Mouse (Mus musculus) megakaryocyte progenitor cell, adult 5-6 weeks (primary cell): ENCODE results near the gene Cxcl17. TPM values are rescaled to one million over a fixed set of nuclear protein-coding genes. Genes with fewer than 3 reads are reported as not detected.
"Not testable (repeated sequence)": the region's sequence is repeated elsewhere in the genome, so short reads cannot be mapped to it uniquely, and the experiment has no call there.

Experiments used
- ATAC-seq: replicated peaks from 2 replicates; pipeline ENCODE4 v1.8.0; 2016; ENCODE audit warnings: mild to moderate bottlenecking, moderate TSS enrichment, inconsistent platforms; ENCODE audit not compliant: poor library complexity
- total RNA-seq, 2 experiments: library from RNA; stranded (forward) in 1 of 2; stranded (reverse) in 1 of 2; fragments of 157-497, 149-512 nt in 1 of 2; fragments of 200-1000 nt in 1 of 2; gene quantifications; 2 replicates each; pipeline versions ENCODE4 v1.2.3 to v1.2.4; 2015 to 2017

Cxcl17 gene
- total RNA-seq, 2 experiments from 2014 or later: not detected

DNA sequence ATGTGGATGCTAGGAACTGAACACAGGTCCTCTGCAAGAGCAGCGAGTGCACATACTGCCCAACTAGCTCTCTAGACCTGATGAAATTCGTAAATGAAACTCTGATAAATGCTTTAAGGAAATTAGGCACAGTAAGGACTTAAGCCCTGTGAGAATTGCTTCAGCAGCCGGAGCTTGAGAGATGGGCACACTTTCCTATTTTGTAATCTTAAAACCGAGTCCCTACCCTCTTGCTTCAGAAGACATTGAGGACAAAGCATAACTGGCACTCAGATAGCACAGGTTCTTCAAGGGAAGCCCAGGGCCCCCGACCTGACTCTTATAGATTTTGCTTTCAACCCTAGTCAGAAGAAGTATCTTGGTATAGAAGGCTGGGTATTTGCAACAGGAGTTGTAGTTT lies 14.5 kb upstream of the Cxcl17 start:
- peak; percentile 59 for ATAC-seq

DNA sequence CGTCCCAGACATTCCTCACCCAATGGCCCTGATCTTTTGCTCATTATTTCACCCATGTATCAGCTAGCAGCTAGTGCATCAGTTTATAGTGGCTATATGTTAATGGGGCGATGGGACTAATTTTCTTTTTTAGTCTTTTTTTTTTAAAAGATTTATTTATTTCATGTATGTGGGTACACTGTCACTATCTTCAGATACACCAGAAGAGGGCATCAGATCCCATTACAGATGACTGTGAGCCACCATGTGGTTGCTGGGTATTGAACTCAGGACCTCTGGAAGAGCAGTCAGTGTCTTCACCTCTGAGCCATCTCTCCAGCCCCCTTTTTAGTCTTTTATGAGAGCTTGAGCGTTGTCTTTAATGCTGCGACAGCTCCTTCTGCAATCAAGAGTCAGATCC lies 13.7 kb upstream of the Cxcl17 start:
- ATAC-seq: not testable (repeated sequence)

DNA sequence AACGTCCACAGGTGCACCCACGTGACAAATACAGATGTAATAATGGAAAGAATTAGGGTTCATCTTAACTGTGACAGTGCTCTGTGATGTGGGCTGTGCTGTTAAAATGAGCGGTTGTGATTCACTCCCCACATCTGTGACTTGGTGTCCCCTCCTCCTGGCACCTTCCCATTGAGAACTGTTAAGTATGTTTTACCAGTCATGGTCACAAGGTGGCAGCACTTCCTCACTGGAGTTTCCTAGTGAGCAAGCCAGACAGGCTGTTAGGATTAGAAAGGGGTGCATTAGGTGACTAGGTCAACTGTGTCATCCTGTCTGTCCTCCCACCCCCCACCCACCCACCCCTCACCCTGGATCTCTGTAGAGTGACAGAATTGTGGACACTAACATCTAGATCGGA lies 11.7 kb upstream of the Cxcl17 start:
- peak; percentile 94 for ATAC-seq

DNA sequence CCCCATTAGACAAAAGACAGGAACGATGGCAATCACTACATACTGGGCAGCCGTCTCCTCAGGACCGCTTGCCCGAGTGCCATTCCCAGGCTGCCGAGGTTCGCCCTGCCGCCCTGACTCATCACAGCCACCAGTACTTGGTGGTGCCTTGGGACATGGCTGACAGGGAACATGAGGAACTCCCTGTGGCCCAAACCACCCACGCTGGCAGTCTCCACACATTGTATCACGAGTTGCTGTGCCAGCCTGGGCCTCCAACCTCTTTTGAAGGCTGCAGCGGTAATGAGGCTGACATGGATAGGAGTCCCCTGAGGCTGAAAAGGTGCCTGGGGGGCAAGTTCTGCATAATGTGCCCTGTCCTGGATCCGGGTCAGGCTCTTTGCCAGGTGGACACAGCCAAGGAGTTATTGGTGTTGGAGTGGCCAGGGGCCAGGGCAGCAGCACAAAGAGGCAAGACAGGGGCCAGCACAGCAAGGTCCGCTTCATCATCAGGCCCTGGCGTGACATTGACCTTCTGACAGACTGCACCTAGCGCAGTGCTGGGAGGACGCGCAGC lies 9.7 kb upstream of the Cxcl17 start:
- no peak for ATAC-seq

DNA sequence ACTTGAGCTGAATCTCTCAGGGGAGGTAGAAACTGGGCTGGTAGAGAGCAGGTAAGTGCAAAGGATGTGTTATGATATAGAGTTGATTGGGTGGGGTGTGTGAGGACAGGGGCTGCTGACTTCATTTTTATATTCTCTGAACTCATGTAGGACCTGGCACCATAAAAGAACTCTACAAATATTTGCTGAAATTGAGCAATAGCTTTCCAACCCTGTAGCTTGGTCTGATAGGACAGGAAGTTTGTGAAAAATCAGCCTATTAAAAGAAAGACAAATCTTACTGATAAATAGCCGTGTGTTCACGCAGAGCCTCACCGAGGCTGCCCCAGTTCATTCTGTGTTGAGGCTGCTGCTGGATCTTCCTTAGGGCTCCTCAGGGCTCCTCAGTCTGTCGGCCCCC lies 7.3 kb upstream of the Cxcl17 start:
- ATAC-seq: no peak

DNA sequence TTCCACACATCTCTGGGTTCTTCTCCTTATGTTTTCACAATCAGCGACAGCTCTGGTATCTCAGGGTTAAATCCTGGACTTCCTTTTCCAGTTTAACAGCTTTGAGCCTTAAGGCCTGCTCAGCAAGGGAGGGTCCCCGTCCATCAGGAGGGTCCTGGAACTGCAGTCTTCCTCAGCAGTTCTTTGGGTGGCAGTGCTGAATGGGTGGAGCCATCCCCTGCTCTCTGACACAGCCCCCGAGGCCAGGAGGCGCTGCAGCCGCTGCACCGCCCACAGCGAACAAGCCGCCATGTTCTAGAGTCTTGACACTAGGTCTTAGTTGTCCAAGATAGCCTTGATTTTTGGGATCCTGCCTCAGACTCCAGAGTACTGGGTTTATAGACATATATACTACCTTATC lies 6.8 kb upstream of the Cxcl17 start:
- no peak for ATAC-seq

DNA sequence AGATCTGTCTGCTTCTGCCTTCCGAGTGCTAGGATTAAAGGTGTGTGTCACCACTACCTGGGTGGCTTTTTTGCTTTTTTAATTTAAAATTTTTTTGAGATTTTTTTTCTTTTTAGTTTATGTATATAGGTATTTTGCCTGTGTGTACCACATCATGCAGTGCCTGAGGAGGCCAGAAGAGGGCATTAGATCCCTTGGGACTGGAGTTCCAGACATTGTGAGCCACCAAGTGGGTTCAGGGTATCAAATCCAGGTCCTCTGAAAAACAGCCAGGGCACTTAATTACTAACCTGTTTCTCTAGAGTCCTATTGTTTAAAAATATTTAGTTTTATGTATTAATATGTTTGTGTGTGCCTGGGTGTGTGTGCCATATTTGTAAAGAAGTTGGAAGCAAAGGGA lies 4.9 kb upstream of the Cxcl17 start:
- ATAC-seq: peak; percentile 50; the same call in 1 of the 2 replicates

DNA sequence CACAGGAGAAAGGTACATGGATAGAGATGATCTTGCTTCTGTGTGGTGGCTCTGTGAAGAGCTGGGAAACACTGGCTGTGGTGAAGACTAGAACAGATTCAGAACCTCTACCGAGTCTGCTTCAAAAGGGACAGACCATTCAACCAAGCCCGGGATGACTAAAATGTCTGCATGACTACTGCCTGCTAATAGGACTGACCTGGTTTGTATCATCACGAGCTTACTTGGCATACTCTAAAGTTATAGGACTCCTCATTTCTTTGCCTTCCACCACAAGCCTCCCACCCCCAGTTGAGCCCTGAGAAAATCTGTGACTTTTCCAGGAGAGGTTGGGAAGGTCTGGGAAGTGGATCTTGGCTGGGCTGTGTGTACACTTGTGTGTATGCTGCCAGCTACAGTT lies 825 bp downstream of the Cxcl17 start:
- no peak for ATAC-seq

DNA sequence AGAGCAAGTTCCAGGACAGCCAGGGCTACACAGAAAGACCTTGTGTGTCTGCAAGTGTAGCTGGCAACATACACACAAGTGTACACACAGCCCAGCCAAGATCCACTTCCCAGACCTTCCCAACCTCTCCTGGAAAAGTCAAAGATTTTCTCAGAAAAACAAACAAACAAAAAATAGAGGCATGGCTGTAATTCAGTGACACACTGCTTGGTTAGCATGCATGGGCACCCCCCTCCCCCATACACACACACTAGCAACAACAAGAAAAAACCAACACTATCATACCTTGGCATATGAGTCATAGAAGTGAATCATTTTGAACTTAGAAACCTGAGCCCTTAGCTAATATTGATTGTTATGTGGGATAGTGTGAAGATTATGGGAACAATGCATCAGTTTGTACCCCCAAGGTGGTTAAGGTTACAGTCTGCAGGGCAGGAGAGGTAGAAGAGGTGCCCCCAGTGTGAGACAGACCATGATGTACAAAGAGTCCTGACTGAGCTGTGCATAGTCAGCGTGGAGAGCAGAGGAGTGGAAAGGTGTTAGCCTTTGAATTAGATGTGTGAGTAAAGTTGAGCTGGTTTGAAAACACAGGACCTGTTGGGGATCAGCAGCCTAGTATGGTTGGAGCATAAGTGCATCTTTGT lies 1.6 kb downstream of the Cxcl17 start:
- no peak for ATAC-seq

DNA sequence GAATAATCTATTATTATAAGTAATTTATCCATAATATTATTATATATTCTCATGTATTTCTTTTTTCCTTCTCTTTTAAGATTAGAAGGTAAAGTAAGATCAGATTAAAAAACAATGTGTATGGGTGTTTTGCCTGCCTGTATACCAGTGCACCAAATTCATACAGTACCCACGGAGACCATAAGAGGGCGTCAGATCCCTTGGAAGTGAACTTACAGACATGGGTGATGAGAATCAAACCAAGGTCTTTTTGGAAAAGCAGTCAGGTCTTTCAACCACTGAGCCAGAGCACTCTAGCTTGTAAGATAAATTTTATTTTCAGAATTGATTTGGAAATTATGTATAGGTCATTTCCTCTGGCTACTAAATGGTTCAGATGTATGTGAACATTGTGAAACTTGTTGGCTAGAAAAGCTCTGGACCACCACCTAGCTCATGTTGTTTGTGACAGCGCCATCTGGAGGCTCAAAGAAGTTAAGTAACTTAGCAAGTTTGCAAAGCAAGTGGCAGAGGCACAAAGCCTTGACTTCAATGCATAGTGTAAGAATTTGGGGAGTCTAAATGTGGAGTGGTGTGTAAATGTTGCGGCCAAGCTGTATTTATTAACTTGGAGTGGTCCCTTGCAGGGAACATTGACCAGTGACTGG lies 3.4 kb downstream of the Cxcl17 start:
- ATAC-seq: peak; percentile 87

DNA sequence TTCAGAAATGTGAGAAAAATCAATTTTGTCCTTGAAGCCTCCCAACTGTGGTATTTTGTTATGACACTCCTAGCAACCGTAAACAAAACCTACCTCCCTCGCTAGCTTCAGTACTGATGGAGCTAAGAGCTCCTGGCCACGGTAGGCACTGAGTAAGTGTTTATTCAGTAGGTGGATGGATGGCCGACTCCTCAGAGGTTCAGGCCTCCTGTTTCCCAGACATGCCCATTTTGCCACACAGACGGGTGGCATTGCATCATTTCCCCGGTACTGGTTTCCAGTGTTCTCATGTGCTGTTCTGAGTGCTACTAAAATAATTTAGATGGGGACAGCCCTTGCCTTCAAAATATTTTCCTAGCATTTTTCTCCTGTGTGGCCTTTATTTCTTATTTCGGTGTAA lies 6.2 kb downstream of the Cxcl17 start:
- ATAC-seq: 0 out of 2 replicates have a peak, but pooled peaks have one; percentile 16

DNA sequence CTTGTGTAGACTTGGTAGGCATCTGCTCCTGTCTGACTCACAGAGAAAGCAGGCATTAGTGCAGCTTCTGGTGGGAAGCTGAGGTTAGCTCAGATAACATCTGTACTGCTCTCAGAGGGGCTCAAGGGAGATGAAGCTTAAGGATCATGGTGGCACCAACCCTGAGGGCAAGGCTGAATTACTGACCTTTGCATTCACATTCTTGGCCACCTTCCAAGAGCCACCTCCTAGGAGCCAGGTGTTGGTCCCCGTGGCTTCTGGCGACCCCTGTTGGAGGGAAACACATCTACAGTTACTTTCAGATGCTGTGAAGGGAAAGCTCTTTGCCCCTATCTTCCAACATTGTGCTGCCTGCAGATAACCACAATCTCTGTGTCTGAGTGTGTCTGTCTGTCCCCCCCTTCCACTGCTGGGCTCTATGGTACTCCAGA lies 10.0 kb downstream of the Cxcl17 start:
- ATAC-seq: peak; percentile 96

DNA sequence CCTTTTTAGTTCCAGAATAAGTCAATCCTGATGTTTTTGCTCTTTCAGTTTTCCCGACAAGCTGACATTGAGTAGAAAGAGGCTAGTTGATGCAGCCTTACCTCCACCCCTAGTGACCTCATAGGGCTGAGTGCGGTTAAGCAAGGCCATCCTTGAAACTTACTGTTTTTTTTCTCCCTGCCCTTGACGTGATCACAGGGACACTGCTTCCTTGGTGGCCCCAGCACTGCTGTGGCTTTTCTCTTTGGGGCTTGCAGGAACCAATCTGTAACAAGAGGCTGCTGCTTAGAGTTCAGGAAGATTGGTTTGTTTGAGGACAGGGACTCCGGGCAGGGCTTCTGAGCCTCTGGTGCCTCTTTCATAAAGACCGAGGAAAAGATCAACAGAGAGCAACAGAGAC lies 10.7 kb downstream of the Cxcl17 start:
- no peak for ATAC-seq

DNA sequence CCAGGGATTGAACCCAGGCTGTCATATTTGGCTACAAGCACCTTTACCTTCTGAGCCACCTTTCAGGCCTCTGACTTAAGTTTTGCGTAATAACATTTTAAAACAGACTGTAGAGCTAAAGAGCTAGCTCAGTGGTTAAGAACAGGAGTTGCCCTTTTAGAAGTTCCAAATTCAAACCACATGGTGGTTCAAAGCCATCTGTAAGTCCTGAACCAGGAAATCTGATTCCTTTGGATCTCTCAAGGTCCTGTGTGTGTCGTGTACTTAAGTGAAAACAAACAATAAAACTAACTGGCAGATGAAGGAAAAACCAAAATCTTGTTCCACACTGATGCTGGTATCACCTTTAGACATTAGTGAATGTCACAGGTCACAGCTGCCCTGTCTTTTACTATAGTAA lies 11.1 kb downstream of the Cxcl17 start:
- ATAC-seq: no peak

DNA sequence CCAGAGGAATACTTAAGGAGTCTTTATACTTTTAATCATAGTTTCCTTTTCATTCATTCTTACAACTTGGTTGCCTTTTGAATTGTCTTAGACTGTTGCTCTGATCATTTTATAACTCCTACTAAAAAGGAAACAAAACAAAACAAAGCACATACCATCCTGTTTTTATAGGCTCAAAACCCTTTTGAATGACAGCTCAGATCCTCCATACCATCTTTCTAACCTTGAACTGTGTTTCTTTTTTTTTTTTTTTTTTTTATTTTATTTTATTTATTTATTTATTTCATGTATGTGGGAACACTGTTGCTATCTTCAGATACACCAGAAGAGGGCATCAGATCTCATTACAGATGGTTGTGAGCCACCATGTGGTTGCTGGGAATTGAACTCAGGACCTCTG lies 13.7 kb downstream of the Cxcl17 start:
- not testable (repeated sequence) for ATAC-seq

DNA sequence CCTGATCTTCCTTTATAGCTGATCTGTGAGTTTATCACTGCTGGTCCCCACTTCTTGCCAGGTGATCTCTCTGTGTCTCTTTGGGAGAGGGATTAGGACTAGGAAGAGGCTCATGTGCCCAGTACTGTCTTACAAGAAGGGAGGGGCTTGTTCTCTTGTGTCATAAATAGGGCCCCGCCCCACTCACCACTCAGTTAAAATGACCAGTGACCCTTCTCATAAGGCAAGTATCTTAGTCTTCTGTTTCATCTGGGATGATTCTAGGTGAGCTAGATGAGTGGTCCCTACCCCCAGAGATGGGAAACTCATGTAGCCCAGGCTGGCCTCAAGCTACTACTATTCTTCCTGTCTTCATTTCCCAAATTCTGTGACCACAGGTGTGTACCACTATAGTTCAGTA lies 14.1 kb downstream of the Cxcl17 start, which contains the start of gene Lipe:
TSS of gene Lipe (minus strand) at position 101 of the 400 bp plus-strand sequence.
- no peak for ATAC-seq

DNA sequence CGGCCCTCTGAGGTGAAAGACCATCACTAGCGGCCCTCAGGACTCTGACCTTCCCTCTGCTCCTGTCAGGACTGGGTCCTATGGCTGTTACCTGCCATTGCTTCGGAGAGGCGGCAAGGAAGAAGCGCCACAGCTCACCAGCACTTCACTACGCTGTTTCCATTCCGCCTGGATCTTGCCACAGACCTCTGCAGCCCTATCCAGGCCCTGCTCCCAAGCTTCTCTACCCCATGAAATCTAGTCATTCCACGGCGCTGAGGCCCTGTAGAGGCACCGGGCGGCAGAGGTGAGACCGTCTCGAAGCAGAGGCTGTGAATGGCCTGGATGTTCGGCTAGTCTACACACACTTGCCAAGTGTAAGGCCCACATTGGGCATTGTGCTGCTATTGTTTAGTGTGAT lies 16.1 kb downstream of the Cxcl17 start:
- no peak for ATAC-seq

DNA sequence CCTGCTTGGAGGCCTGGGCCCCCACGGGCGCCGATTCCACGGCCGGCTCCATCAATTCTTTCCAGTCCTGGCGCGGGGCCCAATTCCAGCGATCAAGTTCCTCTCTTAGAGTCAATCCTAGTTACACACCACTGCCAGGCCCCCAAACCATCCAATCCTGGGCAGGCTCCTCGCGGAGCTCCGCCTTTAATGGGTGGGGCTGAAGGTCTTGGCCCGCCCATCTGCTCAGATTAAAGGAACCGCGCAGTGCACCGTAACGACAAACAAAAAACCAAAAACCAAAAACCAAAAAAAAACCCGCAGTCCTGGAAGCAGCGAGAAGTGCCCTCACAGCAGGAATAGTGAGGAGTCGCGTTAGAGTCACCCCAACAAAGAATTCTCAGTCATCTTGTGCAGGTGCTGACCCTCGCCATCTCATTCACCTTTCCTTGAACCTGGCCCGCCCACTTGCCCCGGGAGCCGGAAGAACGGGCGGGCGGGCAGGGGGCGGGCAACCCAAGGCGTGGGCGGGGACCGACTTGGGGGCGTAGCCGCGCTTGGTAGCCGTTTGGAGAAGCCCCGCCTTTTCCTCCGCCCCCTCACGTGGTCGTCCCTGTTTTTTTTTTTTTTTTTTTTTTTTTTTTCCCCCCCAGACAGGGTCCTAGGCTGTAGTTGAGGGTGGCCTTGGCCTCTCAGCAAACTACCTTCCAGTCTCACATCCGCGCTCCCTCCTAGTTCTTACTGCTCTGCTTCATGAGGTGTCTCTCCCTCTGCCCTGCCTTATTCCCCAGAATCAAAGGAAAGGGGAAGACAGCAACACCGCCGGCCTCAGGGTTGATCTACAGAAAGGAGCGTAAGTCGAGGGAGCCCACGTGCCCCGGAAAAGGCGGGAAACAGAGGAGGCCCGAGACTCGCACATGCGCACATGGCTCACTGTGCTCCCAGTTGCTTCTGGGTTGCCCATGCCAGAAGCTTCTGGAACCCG lies 16.8 kb downstream of the Cxcl17 start:
- peak; percentile 90 for ATAC-seq

DNA sequence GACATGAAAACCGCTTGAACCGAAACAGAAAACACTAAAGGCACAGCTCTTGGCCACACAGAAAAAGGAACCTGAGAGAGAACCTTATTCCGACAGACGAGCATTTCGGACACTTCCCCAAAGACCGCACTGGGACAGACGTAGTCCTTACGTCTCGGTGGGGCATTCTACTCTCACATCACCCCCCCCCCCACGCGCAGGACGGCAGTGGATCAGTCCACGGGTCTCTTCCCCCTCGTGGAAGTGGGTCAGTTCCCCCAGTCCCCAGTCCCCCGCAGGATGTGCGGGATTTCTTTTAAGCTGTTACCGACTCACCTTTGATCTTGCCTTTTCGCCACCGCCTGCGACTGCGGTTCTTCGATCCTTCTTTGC lies 17.5 kb downstream of the Cxcl17 start:
- peak; percentile 43 for ATAC-seq

DNA sequence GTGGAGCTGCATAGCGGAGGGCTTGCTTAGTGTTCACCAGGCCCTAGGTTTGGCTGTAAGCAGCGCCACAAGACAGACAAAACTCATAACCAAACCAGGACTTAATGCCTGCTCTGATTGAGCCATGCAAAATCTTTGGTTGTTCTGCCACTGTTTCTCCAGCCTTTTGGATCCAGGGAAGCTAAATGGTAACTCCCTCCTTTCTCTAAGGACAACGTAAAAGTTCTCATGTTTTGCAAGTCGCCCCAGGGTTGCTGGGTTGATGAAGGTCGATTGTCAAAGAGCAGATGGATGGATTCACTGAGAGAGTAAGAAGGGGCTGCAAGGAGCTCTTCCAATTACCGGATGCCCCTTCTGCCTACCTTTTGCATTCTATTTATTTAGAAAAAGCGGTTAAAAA lies 17.9 kb downstream of the Cxcl17 start:
- ATAC-seq: no peak

DNA sequence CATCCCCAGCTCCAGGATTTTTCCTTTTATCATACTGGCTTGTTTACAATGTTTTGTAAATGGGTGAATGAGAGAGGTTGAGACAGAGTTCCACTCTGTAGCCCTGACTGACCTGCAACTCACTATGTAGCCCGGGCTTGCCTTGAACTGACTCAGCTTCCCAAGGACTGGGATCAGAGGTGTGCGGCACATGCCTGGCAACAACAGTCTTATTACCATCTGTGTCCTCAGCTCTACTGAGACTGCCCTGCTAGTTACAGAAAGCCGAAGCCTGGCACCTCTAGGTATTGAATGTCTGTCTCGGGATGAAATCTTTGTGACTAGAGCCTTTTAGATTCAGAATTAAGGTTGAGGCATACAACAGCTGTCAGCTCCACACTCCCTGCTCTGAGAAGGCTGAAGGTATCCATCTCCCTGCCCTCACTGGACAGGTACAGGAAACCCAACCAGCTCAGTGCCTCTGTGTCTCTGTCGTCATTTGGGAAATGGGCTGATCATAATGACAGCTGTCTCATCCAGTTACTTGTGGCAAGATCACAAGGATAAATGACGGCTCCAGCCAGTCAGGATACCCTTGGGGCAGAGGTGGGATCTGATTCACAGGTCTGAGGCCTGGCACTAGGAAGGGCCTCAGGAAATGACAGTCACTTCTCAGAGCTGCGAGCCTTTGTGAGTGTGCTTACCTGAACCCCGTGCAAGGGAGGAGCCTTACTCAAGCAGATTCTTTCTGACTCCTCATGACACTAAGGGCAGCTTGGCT lies 19.1 kb downstream of the Cxcl17 start:
- ATAC-seq: no peak
